Mouse (Mus musculus): ENCODE data around the gene Eid1. TPM values are rescaled to one million over a fixed set of nuclear protein-coding genes. Genes with fewer than 3 reads are reported as not detected.

Eid1 gene
- total RNA-seq (2023), result 10 to 100 TPM; 39.2 to 44.2 TPM

DNA sequence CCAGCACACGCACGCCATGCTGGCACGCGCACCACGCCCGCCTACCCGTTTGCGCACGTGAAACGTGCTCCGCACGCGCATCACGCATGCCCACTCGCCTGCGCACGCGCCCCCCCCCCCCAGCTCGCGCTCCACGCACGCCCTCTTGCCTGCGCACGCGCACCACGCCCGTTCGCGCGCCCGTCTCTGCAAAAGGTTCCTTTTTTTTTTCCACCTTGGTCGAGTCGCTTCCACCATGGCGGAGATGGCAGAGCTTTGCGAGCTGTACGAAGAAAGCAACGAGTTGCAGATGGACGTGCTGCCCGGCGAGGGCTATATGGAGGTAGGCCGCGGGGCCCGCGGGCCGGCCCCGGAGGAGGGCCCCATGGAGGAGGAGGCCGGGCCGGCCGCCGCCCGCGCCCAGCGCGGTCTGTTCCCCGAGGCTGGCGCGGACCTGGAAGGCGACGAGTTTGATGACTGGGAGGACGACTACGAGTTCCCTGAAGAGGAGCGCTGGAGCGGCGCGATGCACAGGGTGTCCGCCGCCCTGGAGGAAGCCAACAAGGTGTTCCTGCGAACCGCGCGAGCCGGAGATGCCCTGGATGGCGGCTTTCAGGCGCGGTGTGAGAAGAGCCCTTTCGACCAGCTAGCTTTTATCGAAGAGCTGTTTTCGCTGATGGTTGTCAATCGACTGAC, at the start of gene Eid1:
Gene Eid1 (plus strand): TSS at position 139 of the 675 bp plus-strand sequence.

DNA sequence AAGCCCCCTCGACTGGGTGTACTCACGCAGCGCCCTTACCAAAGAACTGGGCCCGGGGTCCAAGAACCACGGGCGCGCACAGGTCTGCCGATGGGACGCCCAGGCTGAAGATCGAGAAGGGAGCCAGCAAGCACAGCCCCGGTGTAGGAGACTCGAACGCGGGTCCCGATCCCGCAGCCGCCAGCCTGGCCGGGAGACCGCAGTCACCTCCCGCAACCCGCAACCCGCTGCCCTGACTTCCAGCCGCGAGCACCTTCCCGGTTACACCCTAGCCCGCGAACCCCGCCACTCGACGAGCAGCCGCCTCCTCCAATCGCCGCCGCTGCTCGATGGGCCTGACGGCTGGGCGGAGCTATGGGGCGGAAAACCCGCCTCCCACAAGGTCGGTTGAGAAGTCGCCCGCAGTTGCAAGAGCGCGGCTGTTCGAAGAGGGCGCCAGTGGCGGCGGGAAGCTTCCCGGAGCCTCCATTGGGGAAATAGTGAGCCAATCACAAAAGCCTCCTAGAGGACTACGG, 48.0 kb upstream of the Eid1 start, which contains the start of gene Cep152:
Gene Cep152 (minus strand): TSS at position 277 of the 515 bp plus-strand sequence.

DNA sequence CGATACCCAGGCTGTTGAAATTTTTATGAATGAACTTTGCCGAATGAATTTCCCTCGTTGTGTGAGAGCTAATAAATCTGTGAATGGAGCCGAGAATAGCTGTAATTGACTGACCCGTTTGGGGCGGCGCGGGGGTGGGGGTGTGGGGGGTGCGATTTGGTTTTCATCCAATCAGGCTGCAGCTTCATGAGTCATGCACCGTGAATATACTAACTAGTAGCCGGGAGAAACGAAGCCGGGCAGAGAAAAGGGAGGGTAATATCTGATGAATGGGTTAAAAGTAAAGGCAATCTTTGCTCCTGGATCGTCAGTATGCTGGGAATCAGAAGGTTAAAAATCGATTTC, 51.2 kb downstream of the Eid1 start, which contains the start of gene Shc4:
Gene Shc4 (minus strand): TSS at position 63 of the 345 bp plus-strand sequence.

Other genes starting within 250 kb of the Eid1 start
- not detected for gene Gm9913, start 168.0 kb upstream of the Eid1 start, total RNA-seq (2023)
- under 1 TPM in 1 of 2 experiments, not detected in 1; 0.06 TPM for gene Fbn1, start 165.1 kb upstream of the Eid1 start, total RNA-seq (2023)
- 10 to 100 TPM; 21.3 to 21.8 TPM for gene Cep152, start 48.0 kb upstream of the Eid1 start, total RNA-seq (2023)
- gene Shc4, start 51.1 kb downstream of the Eid1 start, total RNA-seq (2023), result under 1 TPM; 0.30 to 0.38 TPM
- gene Secisbp2l, start 109.8 kb downstream of the Eid1 start, total RNA-seq (2023), result 10 to 100 TPM; 45.8 to 47.9 TPM
- gene Galk2, start 186.0 kb downstream of the Eid1 start, total RNA-seq (2023), result 10 to 100 TPM; 35.1 to 41.5 TPM
- gene Cops2, start 186.0 kb downstream of the Eid1 start, total RNA-seq (2023), result 10 to 100 TPM; 74.5 to 78.4 TPM

Data from T-cell, adult 66 days (primary cell).